Mouse (Mus musculus): Measurements from ENCODE around the gene Smarcal1.
A peak's percentile ranks its signal among the peaks of the same experiment; 100 is the strongest.

The Smarcal1 gene

GRCm38 (mm10) chr1:72590636-72591035 lies 7.6 kb downstream of the Smarcal1 start:
- no peak for DNase-seq (ENCODE audit: low spot score in 2 of 2)

GRCm38 (mm10) chr1:72592350-72592749 lies 9.3 kb downstream of the Smarcal1 start:
- DNase-seq (ENCODE audit: low spot score in 2 of 2): no peak

GRCm38 (mm10) chr1:72593340-72593951 lies 10.4 kb downstream of the Smarcal1 start:
- DNase-seq (ENCODE audit: low spot score in 2 of 2): peak; percentile 78 to 79

- no peak for DNase-seq (ENCODE audit: low spot score in 2 of 2)
Observed at GRCm38 (mm10) chr1:72595686-72596085, 12.6 kb downstream of the Smarcal1 start.

GRCm38 (mm10) chr1:72596231-72596630 lies 13.2 kb downstream of the Smarcal1 start:
- no peak for DNase-seq (ENCODE audit: low spot score in 2 of 2)

- DNase-seq (ENCODE audit: low spot score in 2 of 2): no peak
Observed at GRCm38 (mm10) chr1:72599146-72600101, 16.4 kb downstream of the Smarcal1 start.

- DNase-seq (ENCODE audit: low spot score in 2 of 2): no peak
Observed at GRCm38 (mm10) chr1:72600778-72601177, 17.7 kb downstream of the Smarcal1 start.

GRCm38 (mm10) chr1:72601233-72601632 lies 18.2 kb downstream of the Smarcal1 start:
- DNase-seq (ENCODE audit: low spot score in 2 of 2): no peak

GRCm38 (mm10) chr1:72602186-72602585 lies 19.1 kb downstream of the Smarcal1 start:
- DNase-seq (ENCODE audit: low spot score in 2 of 2): no peak

- DNase-seq (ENCODE audit: low spot score in 2 of 2): no peak
Observed at GRCm38 (mm10) chr1:72602803-72603202, 19.8 kb downstream of the Smarcal1 start.

- DNase-seq (ENCODE audit: low spot score in 2 of 2): no peak
Observed at GRCm38 (mm10) chr1:72606186-72606673, 23.2 kb downstream of the Smarcal1 start.

- DNase-seq (ENCODE audit: low spot score in 2 of 2): no peak
Observed at GRCm38 (mm10) chr1:72609129-72609528, 26.1 kb downstream of the Smarcal1 start.

- DNase-seq (ENCODE audit: low spot score in 2 of 2): no peak
Observed at GRCm38 (mm10) chr1:72609887-72610877, 27.1 kb downstream of the Smarcal1 start.

GRCm38 (mm10) chr1:72612172-72612571 lies 29.1 kb downstream of the Smarcal1 start:
- no peak for DNase-seq (ENCODE audit: low spot score in 2 of 2)

GRCm38 (mm10) chr1:72635221-72635620 lies 52.2 kb downstream of the Smarcal1 start:
- no peak for DNase-seq (ENCODE audit: low spot score in 2 of 2)

- DNase-seq (ENCODE audit: low spot score in 2 of 2): peak; percentile 65 to 67
Observed at GRCm38 (mm10) chr1:72640658-72641410, 57.8 kb downstream of the Smarcal1 start.

GRCm38 (mm10) chr1:72673070-72673469 lies 90.0 kb downstream of the Smarcal1 start:
- no peak for DNase-seq (ENCODE audit: low spot score in 2 of 2)
